Mouse (Mus musculus): ENCODE results near the gene Desi2. TPM values are rescaled to one million over a fixed set of nuclear protein-coding genes. Genes with fewer than 3 reads are reported as not detected.
A peak's percentile ranks its signal among the peaks of the same experiment; 100 is the strongest.
"Not testable (repeated sequence)": the region's sequence is repeated elsewhere in the genome, so short reads cannot be mapped to it uniquely, and the experiment has no call there.

Gene Desi2
- 10 to 100 TPM; 29.2 to 30.3 TPM for total RNA-seq (2021)
- long read RNA-seq, experiment 1, full-length matches to known transcripts: 16 of 23 reads
- long read RNA-seq, experiment 1, partial matches to known transcripts: 0 of 23 reads
- long read RNA-seq, experiment 1, other reads (novel, unspliced or antisense): 7 of 23 reads
- long read RNA-seq, experiment 2, full-length matches to known transcripts: 22 of 34 reads
- long read RNA-seq, experiment 2, partial matches to known transcripts: 0 of 34 reads
- long read RNA-seq, experiment 2, other reads (novel, unspliced or antisense): 12 of 34 reads

GRCm38 (mm10) chr1:178187216-178187791 lies at the start of gene Desi2:
TSS of gene Desi2 (plus strand) at chr1:178187417.
- intact Hi-C loops (cut with DNase I): loop anchor here (10.0 kb wide), 2 partner anchors 117 to 203 kb away; partner anchors contain the start of gene Catspere2
- DNase-seq: peak; percentile 88 to 93

- intact Hi-C loops (cut with DNase I): not testable (repeated sequence)
Measured at GRCm38 (mm10) chr1:178146513-178146912, 40.7 kb upstream of the Desi2 start.

GRCm38 (mm10) chr1:178146915-178147314 lies 40.3 kb upstream of the Desi2 start:
- intact Hi-C loops (cut with DNase I); DNase-seq: not testable (repeated sequence)

More at GRCm38 (mm10) chr1:178146513-178146912, 40.7 kb upstream of the Desi2 start:
- DNase-seq: not testable (repeated sequence)

- DNase-seq: no peak
- intact Hi-C loops (cut with DNase I): loop anchor here (10.0 kb wide), 2 partner anchors 123 to 197 kb away; partner anchors contain the start of gene Catspere2
Measured at GRCm38 (mm10) chr1:178182251-178182650, 5.0 kb upstream of the Desi2 start.

- intact Hi-C loops (cut with DNase I): loop anchor here (10.0 kb wide), 2 partner anchors 119 to 201 kb away; partner anchors contain the start of gene Catspere2
- no peak for DNase-seq
Measured at GRCm38 (mm10) chr1:178185591-178185990, 1.6 kb upstream of the Desi2 start.

- intact Hi-C loops (cut with DNase I): loop anchor here (10.0 kb wide), 2 partner anchors 117 to 203 kb away; partner anchors contain the start of gene Catspere2
- DNase-seq: not testable (repeated sequence)
Measured at GRCm38 (mm10) chr1:178187810-178188209, 593 bp downstream of the Desi2 start.

GRCm38 (mm10) chr1:178188386-178188785 lies 1.2 kb downstream of the Desi2 start:
- no peak for DNase-seq
- intact Hi-C loops (cut with DNase I): loop anchor here (10.0 kb wide), 2 partner anchors 116 to 204 kb away; partner anchors contain the start of gene Catspere2

- intact Hi-C loops (cut with DNase I): no loop called here
- no peak for DNase-seq
Measured at GRCm38 (mm10) chr1:178205701-178206325, 18.6 kb downstream of the Desi2 start.

GRCm38 (mm10) chr1:178207856-178208255 lies 20.6 kb downstream of the Desi2 start:
- intact Hi-C loops (cut with DNase I): not testable (repeated sequence)

GRCm38 (mm10) chr1:178209966-178210365 lies 22.7 kb downstream of the Desi2 start:
- DNase-seq: no peak
- intact Hi-C loops (cut with DNase I): no loop called here

More at GRCm38 (mm10) chr1:178207856-178208255, 20.6 kb downstream of the Desi2 start:
- not testable (repeated sequence) for DNase-seq

- no peak for DNase-seq
- intact Hi-C loops (cut with DNase I): no loop called here
Measured at GRCm38 (mm10) chr1:178217157-178217556, 29.9 kb downstream of the Desi2 start.

GRCm38 (mm10) chr1:178218305-178218704 lies 31.1 kb downstream of the Desi2 start:
- DNase-seq: no peak
- intact Hi-C loops (cut with DNase I): no loop called here

- DNase-seq: no peak
- intact Hi-C loops (cut with DNase I): no loop called here
Measured at GRCm38 (mm10) chr1:178219166-178220077, 32.2 kb downstream of the Desi2 start.

- intact Hi-C loops (cut with DNase I); DNase-seq: not testable (repeated sequence)
Measured at GRCm38 (mm10) chr1:178228888-178229287, 41.7 kb downstream of the Desi2 start.

- DNase-seq: no peak
- intact Hi-C loops (cut with DNase I): no loop called here
Measured at GRCm38 (mm10) chr1:178234109-178234508, 46.9 kb downstream of the Desi2 start.

- intact Hi-C loops (cut with DNase I): no loop called here
- DNase-seq: no peak
Measured at GRCm38 (mm10) chr1:178235919-178236466, 48.8 kb downstream of the Desi2 start.

GRCm38 (mm10) chr1:178238676-178239075 lies 51.5 kb downstream of the Desi2 start:
- no peak for DNase-seq
- intact Hi-C loops (cut with DNase I): no loop called here

- intact Hi-C loops (cut with DNase I): loop anchor here (10.0 kb wide), 1 partner anchor 87 kb away; no protein-coding TSS in a partner anchor
- DNase-seq: no peak
Measured at GRCm38 (mm10) chr1:178241884-178242508, 54.8 kb downstream of the Desi2 start.
